Mouse (Mus musculus) ovary, adult 10 weeks (tissue): ENCODE measurements around the gene Agap1. TPM values are rescaled to one million over a fixed set of nuclear protein-coding genes. Genes with fewer than 3 reads are reported as not detected.

Experiments
- polyA plus RNA-seq: library from polyadenylated mRNA; stranded (reverse); fragments of 350-450 nt; fragmentation: Illumina TruSeq; extraction: RNeasy Lipid Tissue Mini Kit (QIAGEN cat#74804); gene quantifications from one replicate; pipeline ENCODE4 v1.2.3, GENCODE M21; 2014

Gene Agap1
- 10.0 TPM for polyA plus RNA-seq

GRCm38 (mm10) chr1:89454196-89455123, at the start of gene Agap1:
Agap1 (plus strand) TSS chr1:89454806.

GRCm38 (mm10) chr1:89931120-89931519, 476.5 kb downstream of the Agap1 start, which contains the start of gene Gbx2:
Gbx2 (minus strand) TSS chr1:89931179.

